15 mouse cellular contexts compared by ENCODE assay signal in the genomic region with DNA sequence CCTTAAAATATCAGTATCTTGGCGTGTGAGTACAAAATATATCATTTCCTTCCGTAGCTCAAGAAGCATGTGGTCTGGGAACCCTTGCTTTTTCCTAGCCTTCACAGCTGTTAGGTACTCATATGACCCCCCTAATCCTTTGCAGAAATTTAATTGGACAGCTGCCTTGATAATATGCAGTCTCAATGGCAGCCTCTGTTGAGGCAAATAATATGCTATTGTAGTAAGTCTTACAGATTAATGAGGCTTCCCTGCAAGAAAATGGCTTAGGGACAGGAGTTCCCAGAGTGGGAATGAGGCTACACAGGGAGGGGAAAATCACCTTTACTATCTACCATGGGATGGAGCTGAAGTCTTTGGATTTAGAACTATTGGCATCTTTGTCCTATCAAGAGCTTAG. TPM values are rescaled to one million over a fixed set of nuclear protein-coding genes. Genes with fewer than 3 reads are reported as not detected.
A peak's percentile ranks its signal among the peaks of the same experiment; 100 is the strongest.
DNase-seq lines count a peak whose midpoint lies in the region; ATAC-seq and TF ChIP-seq lines count a peak whose summit lies in the region.
"Had no signal": no experiment of that assay in that cellular context is flagged by ENCODE, and none has a peak within 500 bp of the region (broad histone marks: within the 10 kb centered on the region; RNA-seq: fewer than 3 reads in every experiment).

No protein-coding gene starts in this region.

- H3K36me3 ChIP-seq in heart, embryonic 13.5 days = no peaks in the 10 kb centered on the region
- no peaks in the 10 kb centered on the region for H3K36me3 ChIP-seq in stomach, embryonic 14.5 days (ENCODE audit: control insufficient read depth, insufficient read depth, low read length)
- H3K36me3 ChIP-seq in stomach, postnatal 0 days (ENCODE audit: control insufficient read depth, insufficient read depth, low read length) = no peaks in the 10 kb centered on the region
- H3K36me3 ChIP-seq in midbrain, embryonic 13.5 days = no peaks in the 10 kb centered on the region
- H3K36me3 ChIP-seq in liver, postnatal 0 days (replicated peaks; ENCODE audit: insufficient read depth, low read length) = no peaks in the 10 kb centered on the region
- no peaks in the 10 kb centered on the region for H3K36me3 ChIP-seq in kidney, adult 2 months (ENCODE audit: control insufficient read depth, insufficient read depth, low read length)
- H3K36me3 ChIP-seq: heart, embryonic 10.5 days had no signal

- H3K9me3 ChIP-seq in heart, embryonic 13.5 days = 0 out of 2 replicates have a peak, but pooled peaks cover 5% of the 10 kb centered on the region
- 0 out of 2 replicates have a peak, but pooled peaks cover 3% of the 10 kb centered on the region for H3K9me3 ChIP-seq in stomach, embryonic 14.5 days (ENCODE audit: control insufficient read depth, low read depth, low read length)
- H3K9me3 ChIP-seq in stomach, postnatal 0 days (ENCODE audit: control insufficient read depth, low read length) = 0 out of 2 replicates have a peak, but pooled peaks cover 2% of the 10 kb centered on the region
- H3K9me3 ChIP-seq in midbrain, embryonic 13.5 days = no peaks in the 10 kb centered on the region
- peaks cover 7% of the 10 kb centered on the region; the same call in 1 of the 2 replicates for H3K9me3 ChIP-seq in liver, postnatal 0 days (ENCODE audit: low read length)
- H3K9me3 ChIP-seq: heart, embryonic 10.5 days had no signal

- H3K27me3 ChIP-seq in heart, embryonic 13.5 days (replicated peaks) = no peaks in the 10 kb centered on the region
- no peaks in the 10 kb centered on the region for H3K27me3 ChIP-seq in stomach, embryonic 14.5 days (ENCODE audit: control insufficient read depth, insufficient read depth, low read length)
- H3K27me3 ChIP-seq in stomach, postnatal 0 days (ENCODE audit: control insufficient read depth, insufficient read depth, low read length) = no peaks in the 10 kb centered on the region
- H3K27me3 ChIP-seq in midbrain, embryonic 13.5 days = no peaks in the 10 kb centered on the region
- H3K27me3 ChIP-seq in liver, postnatal 0 days (ENCODE audit: insufficient read depth, low read length) = no peaks in the 10 kb centered on the region
- H3K27me3 ChIP-seq in kidney, adult 2 months (replicated peaks; ENCODE audit: control insufficient read depth, insufficient read depth, low read length) = no peaks in the 10 kb centered on the region

- H3K4me1 ChIP-seq in heart, embryonic 13.5 days = no peaks in the 10 kb centered on the region
- peaks cover 2% of the 10 kb centered on the region; the same call in 1 of the 2 replicates for H3K4me1 ChIP-seq in stomach, embryonic 14.5 days (ENCODE audit: control insufficient read depth, insufficient read depth, low read length)
- no peaks in the 10 kb centered on the region for H3K4me1 ChIP-seq in stomach, postnatal 0 days (replicated peaks; ENCODE audit: control insufficient read depth, insufficient read depth)
- peaks cover 12% of the 10 kb centered on the region for H3K4me1 ChIP-seq in midbrain, embryonic 13.5 days (replicated peaks)
- no peaks in the 10 kb centered on the region for H3K4me1 ChIP-seq in liver, postnatal 0 days (ENCODE audit: insufficient read depth)
- H3K4me1 ChIP-seq in kidney, adult 2 months (ENCODE audit: control insufficient read depth, insufficient read depth, low read length) = no peaks in the 10 kb centered on the region; the same call in 1 of the 2 replicates
- H3K4me1 ChIP-seq: heart, embryonic 10.5 days had no signal

- 68% methylated on average over 2 of the region's 2 CpGs for WGBS in heart, embryonic 13.5 days
- 41% methylated on average over 2 of the region's 2 CpGs for WGBS in stomach, embryonic 14.5 days
- 44% methylated on average over 2 of the region's 2 CpGs for WGBS in stomach, postnatal 0 days
- 46% methylated on average over 2 of the region's 2 CpGs for whole genome bisulfite sequencing in midbrain, embryonic 13.5 days
- 68% methylated on average over 2 of the region's 2 CpGs for WGBS in liver, postnatal 0 days (ENCODE audit: insufficient replicate concordance)
- WGBS in kidney, adult 2 months = 75% methylated on average over 2 of the region's 2 CpGs

- H3K9ac ChIP-seq in heart, embryonic 13.5 days = no peak overlapping the region
- H3K9ac ChIP-seq in stomach, embryonic 14.5 days (replicated peaks; ENCODE audit: low read depth, low read length) = no peak overlapping the region
- H3K9ac ChIP-seq in stomach, postnatal 0 days (ENCODE audit: low read length) = no peak overlapping the region
- H3K9ac ChIP-seq in midbrain, embryonic 13.5 days (replicated peaks) = no peak overlapping the region
- no peak overlapping the region for H3K9ac ChIP-seq in liver, postnatal 0 days (replicated peaks)

- no peak for ATAC-seq in heart, embryonic 13.5 days (ENCODE audit: extremely low read depth, insufficient number of reproducible peaks, low FRiP score, low TSS enrichment)
- peak; percentile 60; the same call in 1 of the 2 replicates for ATAC-seq in stomach, embryonic 14.5 days (ENCODE audit: insufficient number of reproducible peaks, insufficient read depth, low FRiP score, low read depth)
- no peak for ATAC-seq in stomach, postnatal 0 days (ENCODE audit: low FRiP score, low TSS enrichment)
- peak; percentile 74; the same call in 1 of the 2 replicates for ATAC-seq in midbrain, embryonic 13.5 days
- no peak for ATAC-seq in liver, postnatal 0 days

- peak overlapping the region; percentile 17; the same call in 1 of the 2 replicates for H3K27ac ChIP-seq in heart, embryonic 13.5 days (replicated peaks)
- peak overlapping the region; percentile 41; the same call in 1 of the 2 replicates for H3K27ac ChIP-seq in stomach, embryonic 14.5 days (ENCODE audit: low read length)
- no peak overlapping the region for H3K27ac ChIP-seq in stomach, postnatal 0 days (replicated peaks)
- peak overlapping the region; percentile 45 for H3K27ac ChIP-seq in midbrain, embryonic 13.5 days
- no peak overlapping the region for H3K27ac ChIP-seq in liver, postnatal 0 days (ENCODE audit: low read depth)
- no peak overlapping the region for H3K27ac ChIP-seq in kidney, adult 2 months (ENCODE audit: insufficient read depth, low read depth, low read length)
- H3K27ac ChIP-seq: heart, embryonic 10.5 days had no signal

- no peak for TF ChIP-seq EP300 in stomach, postnatal 0 days (optimal IDR thresholded peaks at IDR 0.05)
- no peak for TF ChIP-seq EP300 in liver, postnatal 0 days (IDR thresholded peaks at IDR 0.05; ENCODE audit: low read depth)

- TF ChIP-seq POLR2A in kidney, adult 2 months (IDR thresholded peaks at IDR 0.05; ENCODE audit: low read depth, low read length) = no peak

- H3K4me2 ChIP-seq in heart, embryonic 13.5 days = no peak overlapping the region
- H3K4me2 ChIP-seq in stomach, embryonic 14.5 days (replicated peaks; ENCODE audit: low read depth, low read length) = no peak overlapping the region
- no peak overlapping the region for H3K4me2 ChIP-seq in stomach, postnatal 0 days (replicated peaks; ENCODE audit: low read depth)
- H3K4me2 ChIP-seq in midbrain, embryonic 13.5 days (replicated peaks) = no peak overlapping the region
- no peak overlapping the region for H3K4me2 ChIP-seq in liver, postnatal 0 days (ENCODE audit: low read depth, low read length)

- no peak for DNase-seq in heart, adult 11 months
- no peak for DNase-seq in stomach, postnatal 0 days (ENCODE audit: low spot score)
- DNase-seq in thymus, adult 18-20 months = no peak
- no peak for DNase-seq in liver, postnatal 0 days
- DNase-seq in kidney, adult 2 months = no peak
- DNase-seq: adrenal gland, adult 8-10 months; cerebellum, adult 2 months; kidney, postnatal 4 days; liver; lung, postnatal 4 days; spleen, adult 18-20 months had no signal

- no peak for TF ChIP-seq CTCF in stomach, postnatal 0 days (IDR thresholded peaks at IDR 0.05; ENCODE audit: low read depth)
- no peak for TF ChIP-seq CTCF in liver, postnatal 0 days (IDR thresholded peaks at IDR 0.05; ENCODE audit: low read depth)
- no peak for TF ChIP-seq CTCF in kidney, adult 2 months (conservative IDR thresholded peaks at IDR 0.05; ENCODE audit: insufficient read depth, insufficient read length, low read depth, low read length)

- no peak overlapping the region for H3K4me3 ChIP-seq in heart, embryonic 13.5 days
- no peak overlapping the region for H3K4me3 ChIP-seq in stomach, embryonic 14.5 days (ENCODE audit: low read depth, low read length)
- no peak overlapping the region for H3K4me3 ChIP-seq in stomach, postnatal 0 days (ENCODE audit: low read depth, low read length)
- no peak overlapping the region for H3K4me3 ChIP-seq in midbrain, embryonic 13.5 days (replicated peaks)
- no peak overlapping the region for H3K4me3 ChIP-seq in liver, postnatal 0 days (ENCODE audit: low read depth, low read length)
- H3K4me3 ChIP-seq in kidney, adult 2 months (ENCODE audit: insufficient read depth, low read depth, low read length) = no peak overlapping the region
- H3K4me3 ChIP-seq: heart, embryonic 10.5 days had no signal

RNA-seq across cellular contexts. Expression of a gene that starts 16.9 kb away (rescaled TPM):
- polyA plus RNA-seq in heart, embryonic 13.5 days (2015; fragmentation: Nextera tagmentation; extraction: Ambion mirVana) = 37.2 and 38.3 TPM in 2 replicates
- polyA plus RNA-seq in stomach, embryonic 14.5 days (2014; fragmentation: Nextera tagmentation; extraction: Ambion mirVana) = 29.7 and 31.2 TPM in 2 replicates
- 9.7 and 13.2 TPM in 2 replicates for polyA plus RNA-seq in stomach, postnatal 0 days (2015; fragmentation: Nextera tagmentation; extraction: Ambion mirVana)
- polyA plus RNA-seq in midbrain, embryonic 13.5 days (2015; fragmentation: Nextera tagmentation; extraction: Ambion mirVana) = 12.1 and 12.2 TPM in 2 replicates
- 7.4 and 9.8 TPM in 2 replicates for polyA plus RNA-seq in liver, postnatal 0 days (2015; fragmentation: Nextera tagmentation; extraction: Ambion mirVana)
- 55.4 and 73.5 TPM in 2 replicates for polyA plus RNA-seq in kidney, adult 2 months (2012; rRNA removed)

Comparison
In these comparisons a context has a peak if more than half of its experiments do, and no peak if none do; other contexts are left out.
1. ATAC-seq: peak in stomach, embryonic 14.5 days (single experiment) and midbrain, embryonic 13.5 days (single experiment); none in heart, embryonic 13.5 days (single experiment), stomach, postnatal 0 days (single experiment) and liver, postnatal 0 days (single experiment).
2. H3K27ac ChIP-seq: peak in heart, embryonic 13.5 days (single experiment), stomach, embryonic 14.5 days (single experiment) and midbrain, embryonic 13.5 days (single experiment); none in stomach, postnatal 0 days (single experiment), liver, postnatal 0 days (single experiment) and kidney, adult 2 months (single experiment).